Comparison of ENCODE assay signal across 17 mouse cellular contexts in the genomic region with DNA sequence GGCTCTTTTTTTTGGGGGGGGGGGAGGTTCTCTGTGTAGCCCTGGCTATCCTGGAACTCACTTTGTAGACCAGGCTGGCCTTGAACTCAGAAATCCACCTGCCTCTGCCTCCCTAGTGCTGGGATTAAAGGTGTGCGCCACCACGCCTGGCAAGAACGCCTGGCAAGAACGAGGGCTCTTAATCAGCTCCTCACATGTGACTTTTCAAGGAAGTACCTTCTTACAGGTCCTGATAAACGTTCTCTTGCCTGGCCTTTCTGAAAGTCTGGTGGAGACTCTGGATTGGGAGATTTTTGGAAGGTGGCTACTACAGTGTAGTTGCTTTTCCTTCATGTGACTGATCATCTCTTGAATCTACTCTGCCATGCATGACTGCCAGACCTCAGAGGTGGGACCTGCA. TPM values are rescaled to one million over a fixed set of nuclear protein-coding genes. Genes with fewer than 3 reads are reported as not detected.
DNase-seq lines count a peak whose midpoint lies in the region; ATAC-seq and TF ChIP-seq lines count a peak whose summit lies in the region.
"Not testable (repeated sequence)": the region's sequence is repeated elsewhere in the genome, so short reads cannot be mapped to it uniquely, and the experiment has no call there.
"Had no signal": no experiment of that assay in that cellular context is flagged by ENCODE, and none has a peak within 500 bp of the region (broad histone marks: within the 10 kb centered on the region; RNA-seq: fewer than 3 reads in every experiment).

No protein-coding gene starts in this region.

- H3K27ac ChIP-seq in MEL (ENCODE audit: control insufficient read depth, low read depth, low read length), result peak overlapping the region; percentile 47
- H3K27ac ChIP-seq in hindbrain, embryonic 13.5 days, result not testable (repeated sequence)
- 0 out of 2 replicates have a peak overlapping the region, but pooled peaks have one; percentile 23 for H3K27ac ChIP-seq in liver, embryonic 13.5 days

- peak; percentile 63 for DNase-seq in MEL (ENCODE audit: low read depth, low spot score)
- DNase-seq in liver, embryonic 13.5 days, result not testable (repeated sequence)

- not testable (repeated sequence) for TF ChIP-seq RAD21 in MEL (IDR thresholded peaks at IDR 0.05; ENCODE audit: low read depth, low read length)

- H3K9ac ChIP-seq in MEL (ENCODE audit: control insufficient read depth, low read depth, low read length, poor library complexity, severe bottlenecking); liver, embryonic 13.5 days: not testable (repeated sequence)
- H3K9ac ChIP-seq in hindbrain, embryonic 13.5 days, result 0 out of 2 replicates have a peak overlapping the region, but pooled peaks have one; percentile 13

- TF ChIP-seq POLR2A in MEL (IDR thresholded peaks at IDR 0.05; ENCODE audit: control insufficient read depth in 1 of 2, insufficient read depth in 1 of 2, low read depth in 1 of 2, low read length in 2 of 2, poor library complexity in 1 of 2), result not testable (repeated sequence)

- not testable (repeated sequence) for H3K79me2 ChIP-seq in MEL (ENCODE audit: control insufficient read depth, insufficient read depth, low read length, poor library complexity)

- not testable (repeated sequence) for H3K4me2 ChIP-seq in hindbrain, embryonic 13.5 days; liver, embryonic 13.5 days

- not testable (repeated sequence) for H3K9me3 ChIP-seq in MEL (replicated peaks; ENCODE audit: insufficient read depth, low read length); hindbrain, embryonic 13.5 days; liver, embryonic 13.5 days (replicated peaks)

- 95% methylated on average over 5 of the region's 5 CpGs for WGBS in hindbrain, embryonic 13.5 days
- 56% methylated on average over 5 of the region's 5 CpGs for WGBS in liver, embryonic 13.5 days (ENCODE audit: insufficient replicate concordance)

- peaks cover 17 to 36% of the 10 kb centered on the region in 2 experiments for H3K36me3 ChIP-seq in MEL (ENCODE audit: control insufficient read depth in 1 of 2, insufficient read depth in 2 of 2, low read length in 2 of 2)
- H3K36me3 ChIP-seq in hindbrain, embryonic 13.5 days, result peaks cover 65% of the 10 kb centered on the region
- peaks cover 66% of the 10 kb centered on the region for H3K36me3 ChIP-seq in liver, embryonic 13.5 days

- peak in 1 of 2 experiments; percentile 47; a peak in 1 of 4 replicates for TF ChIP-seq EP300 in MEL (IDR thresholded peaks at IDR 0.05; ENCODE audit: low read depth in 1 of 2, low read length in 2 of 2)

- not testable (repeated sequence) for H3K27me3 ChIP-seq in MEL (ENCODE audit: control insufficient read depth in 1 of 2, insufficient read depth in 2 of 2, low read length in 2 of 2); hindbrain, embryonic 13.5 days; liver, embryonic 13.5 days

- ATAC-seq in hindbrain, embryonic 13.5 days (ENCODE audit: low FRiP score); liver, embryonic 13.5 days (ENCODE audit: low read depth): not testable (repeated sequence)

- not testable (repeated sequence) for TF ChIP-seq CTCF in MEL (IDR thresholded peaks at IDR 0.05 in 2 of 3, conservative IDR thresholded peaks at IDR 0.05 in 1 of 3; ENCODE audit: control insufficient read depth in 1 of 3, insufficient read depth in 1 of 3, low read depth in 2 of 3, low read length in 3 of 3, poor library complexity in 1 of 3, severe bottlenecking in 1 of 3)

- peaks cover 15 to 43% of the 10 kb centered on the region in 2 experiments for H3K4me1 ChIP-seq in MEL (ENCODE audit: control insufficient read depth in 1 of 2, insufficient read depth in 2 of 2, low read length in 2 of 2)
- H3K4me1 ChIP-seq in hindbrain, embryonic 13.5 days (replicated peaks), result not testable (repeated sequence)
- H3K4me1 ChIP-seq in liver, embryonic 13.5 days (replicated peaks), result peaks cover 51% of the 10 kb centered on the region

- not testable (repeated sequence) for H3K4me3 ChIP-seq in MEL (ENCODE audit: control insufficient read depth in 1 of 2, insufficient read depth in 1 of 2, low read depth in 2 of 2, low read length in 2 of 2); hindbrain, embryonic 13.5 days; liver, embryonic 13.5 days (replicated peaks)

TF ChIP-seq in MEL, 35 proteins besides CTCF, POLR2A, EP300 and RAD21:
- TF ChIP-seq MYC (IDR thresholded peaks at IDR 0.05; ENCODE audit: low read depth, low read length) (0 out of 2 replicates have a peak, but pooled peaks have one; percentile 28), USF1 (IDR thresholded peaks at IDR 0.05; ENCODE audit: low read depth, low read length) (peak; percentile 62; the same call in 1 of the 2 replicates), MAX (IDR thresholded peaks at IDR 0.05; ENCODE audit: low read length) (peak; percentile 35; the same call in 1 of the 2 replicates), TAL1 (IDR thresholded peaks at IDR 0.05; ENCODE audit: low read length) (peak; percentile 34; the same call in 1 of the 2 replicates), GATA1 (IDR thresholded peaks at IDR 0.05; ENCODE audit: low read depth, low read length) (peak; percentile 46), ETS1 (IDR thresholded peaks at IDR 0.05; ENCODE audit: low read depth, low read length) (peak; percentile 57; the same call in 1 of the 2 replicates), TBP (IDR thresholded peaks at IDR 0.05; ENCODE audit: low read depth, low read length) (peak; percentile 92)

RNA-seq across cellular contexts. Expression of a gene that starts 2.3 kb away (rescaled TPM):
- 6.5 and 6.7 TPM in 2 replicates for total RNA-seq in MEL (2012; rRNA removed)
- polyA plus RNA-seq in MEL (2012; ENCODE audit: insufficient read depth in 1 of 2, insufficient read length in 2 of 2, low read depth in 1 of 2, low replicate concordance in 2 of 2, missing spikeins in 1 of 2), result 10 to 100 TPM in 1 of 2 experiments, not detected in 1; 16.1 TPM
- 0.19 and 0.83 TPM in 2 replicates for polyA plus RNA-seq in hindbrain, embryonic 13.5 days (2015; fragmentation: Nextera tagmentation; extraction: Ambion mirVana)
- polyA plus RNA-seq in liver, embryonic 13.5 days (2015; fragmentation: Nextera tagmentation; extraction: Ambion mirVana), result 4.8 and 5.5 TPM in 2 replicates

RNA-seq across cellular contexts. Expression of a gene that starts 12.8 kb away (rescaled TPM):
- total RNA-seq in MEL (2012; rRNA removed), result 42.7 and 52.8 TPM in 2 replicates
- 10 to 100 TPM in 1 of 2 experiments, not detected in 1; 65.5 TPM for polyA plus RNA-seq in MEL (2012; ENCODE audit: insufficient read depth in 1 of 2, insufficient read length in 2 of 2, low read depth in 1 of 2, low replicate concordance in 2 of 2, missing spikeins in 1 of 2)
- 56.6 and 58.7 TPM in 2 replicates for polyA plus RNA-seq in hindbrain, embryonic 13.5 days (2015; fragmentation: Nextera tagmentation; extraction: Ambion mirVana)
- polyA plus RNA-seq in liver, embryonic 13.5 days (2015; fragmentation: Nextera tagmentation; extraction: Ambion mirVana), result 116 and 126 TPM in 2 replicates

RNA-seq across cellular contexts. Expression of a gene that starts 12.9 kb away (rescaled TPM):
- total RNA-seq in MEL (2012; rRNA removed), result 27.9 and 30.1 TPM in 2 replicates
- 10 to 100 TPM; 17.8 to 35.1 TPM for polyA plus RNA-seq in MEL (2012; ENCODE audit: insufficient read depth in 1 of 2, insufficient read length in 2 of 2, low read depth in 1 of 2, low replicate concordance in 2 of 2, missing spikeins in 1 of 2)
- 27.6 and 29.7 TPM in 2 replicates for polyA plus RNA-seq in hindbrain, embryonic 13.5 days (2015; fragmentation: Nextera tagmentation; extraction: Ambion mirVana)
- polyA plus RNA-seq in liver, embryonic 13.5 days (2015; fragmentation: Nextera tagmentation; extraction: Ambion mirVana), result 10.1 and 12.7 TPM in 2 replicates

RNA-seq across cellular contexts. Expression of a gene that starts 54.0 kb away (rescaled TPM):
- total RNA-seq in MEL (2012; rRNA removed), result not detected in 2 replicates
- not detected for polyA plus RNA-seq in MEL (2012; ENCODE audit: insufficient read depth in 1 of 2, insufficient read length in 2 of 2, low read depth in 1 of 2, low replicate concordance in 2 of 2, missing spikeins in 1 of 2)
- polyA plus RNA-seq in hindbrain, embryonic 13.5 days (2015; fragmentation: Nextera tagmentation; extraction: Ambion mirVana), result 1.2 and 2.5 TPM in 2 replicates
- polyA plus RNA-seq in liver, embryonic 13.5 days (2015; fragmentation: Nextera tagmentation; extraction: Ambion mirVana), result not detected in 2 replicates
- total RNA-seq: adrenal gland, adult 18-20 months; adrenal gland, adult 2 months; adrenal gland, adult 8-10 months; adrenal gland, postnatal 10 days; adrenal gland, postnatal 14 days; adrenal gland, postnatal 25 days; adrenal gland, postnatal 36 days; adrenal gland, postnatal 4 days; CH12.LX had no signal
- polyA plus RNA-seq: activated CD4-positive, CD25-positive, alpha-beta regulatory T cell, adult 4 months; adrenal gland, adult 2 months; CD4-positive, CD25-positive, alpha-beta regulatory T cell, adult 4 months; cerebellum, adult 2 months; G1E; Patski had no signal
